Mouse (Mus musculus): ENCODE data around the gene Atl3. TPM values are rescaled to one million over a fixed set of nuclear protein-coding genes. Genes with fewer than 3 reads are reported as not detected.
"Not testable (repeated sequence)": the region's sequence is repeated elsewhere in the genome, so short reads cannot be mapped to it uniquely, and the experiment has no call there.

Atl3 gene
- polyA plus RNA-seq, 1 experiment from 2014 or later, result 14.8 TPM

DNA sequence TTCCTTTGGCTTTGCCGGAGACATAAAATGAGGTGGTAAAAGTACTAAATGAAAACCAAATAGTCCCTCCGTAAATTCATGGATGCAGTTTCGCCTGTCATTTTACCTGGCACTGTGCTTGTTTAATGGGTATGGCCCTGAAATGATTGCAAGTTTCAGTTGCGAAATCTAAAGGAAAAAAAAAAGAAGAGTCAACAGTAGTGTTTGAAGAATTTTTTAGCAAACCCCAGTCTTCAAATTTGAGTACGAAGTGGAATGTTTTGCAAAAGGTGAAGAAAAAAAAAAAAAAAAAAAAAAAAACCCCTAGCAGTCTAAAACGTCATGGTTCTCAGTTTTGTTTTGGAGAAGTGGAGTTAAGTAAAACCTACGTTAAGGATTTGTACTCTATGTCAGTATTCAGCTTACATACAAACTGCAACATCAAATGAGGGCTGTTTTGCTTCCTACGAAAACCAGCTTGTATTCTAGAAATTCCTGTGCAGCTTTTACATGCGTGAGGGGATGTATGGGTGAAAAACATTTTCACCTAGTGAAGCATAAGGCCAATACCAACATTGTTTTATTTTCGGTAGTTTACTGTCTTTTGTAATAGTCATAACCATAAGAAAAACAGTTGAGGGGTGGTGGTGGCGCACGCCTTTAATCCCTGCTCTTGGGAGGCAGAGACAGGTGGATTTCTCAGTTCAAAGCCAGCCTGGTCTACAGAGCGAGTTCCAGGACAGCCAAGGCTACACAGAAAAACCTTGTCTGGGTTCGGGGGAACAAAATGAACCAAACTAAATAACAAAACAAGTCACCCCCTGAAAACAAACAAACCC lies 1.6 kb downstream of the Atl3 start:
- ATAC-seq (replicated peaks; ENCODE audit: low FRiP score, low read depth) (no peak), DNase-seq (ENCODE audit: low spot score) (peak; percentile 41)
- Histone ChIP-seq H3K4me1 (replicated peaks; ENCODE audit: insufficient read depth, low read length) (no peaks in the 10 kb centered on the region), H3K36me3 (ENCODE audit: insufficient read depth, low read length) (no peaks in the 10 kb centered on the region), H3K9ac (ENCODE audit: low read depth, low read length) (peak overlapping the region; percentile 90), H3K4me2 (ENCODE audit: low read length) (peak overlapping the region; percentile 79), H3K27me3 (ENCODE audit: insufficient read depth, low read length) (no peaks in the 10 kb centered on the region), H3K4me3 (replicated peaks; ENCODE audit: low read depth, low read length) (peak overlapping the region; percentile 80), H3K9me3 (replicated peaks; ENCODE audit: low read length) (no peaks in the 10 kb centered on the region), H3K27ac (peak overlapping the region; percentile 99)
- 30% methylated on average over 14 of the region's 14 CpGs for WGBS
- no peak for TF ChIP-seq CTCF (IDR thresholded peaks at IDR 0.05; ENCODE audit: low read depth)

DNA sequence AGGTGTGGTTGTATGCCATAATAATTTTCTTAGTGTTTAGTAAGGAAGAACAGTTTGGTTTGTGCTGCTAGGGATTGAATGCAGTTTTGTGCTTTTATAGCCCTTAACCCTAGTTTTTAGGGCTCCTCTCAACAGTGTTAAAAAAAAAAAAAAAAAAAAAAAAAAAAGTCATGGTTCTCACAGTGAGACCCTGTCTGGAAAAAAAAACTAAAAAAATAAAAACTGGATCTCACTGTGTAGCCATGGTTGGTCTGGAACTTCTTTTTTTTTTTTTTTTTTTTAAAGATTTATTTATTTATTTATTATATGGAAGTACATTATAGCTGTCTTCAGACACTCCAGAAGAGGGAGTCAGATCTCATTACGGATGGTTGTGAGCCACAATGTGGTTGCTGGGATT lies 2.2 kb downstream of the Atl3 start:
- H3K9me3 ChIP-seq (replicated peaks; ENCODE audit: low read length); H3K36me3 ChIP-seq (ENCODE audit: insufficient read depth, low read length); H3K9ac ChIP-seq (ENCODE audit: low read depth, low read length); H3K27ac ChIP-seq; H3K4me3 ChIP-seq (replicated peaks; ENCODE audit: low read depth, low read length); H3K4me1 ChIP-seq (replicated peaks; ENCODE audit: insufficient read depth, low read length); ATAC-seq (replicated peaks; ENCODE audit: low FRiP score, low read depth); DNase-seq (ENCODE audit: low spot score); H3K27me3 ChIP-seq (ENCODE audit: insufficient read depth, low read length): not testable (repeated sequence)
- H3K4me2 ChIP-seq (ENCODE audit: low read length), result 0 out of 2 replicates have a peak overlapping the region, but pooled peaks have one; percentile 79
- 71% methylated on average over 1 of the region's 1 CpGs for WGBS

DNA sequence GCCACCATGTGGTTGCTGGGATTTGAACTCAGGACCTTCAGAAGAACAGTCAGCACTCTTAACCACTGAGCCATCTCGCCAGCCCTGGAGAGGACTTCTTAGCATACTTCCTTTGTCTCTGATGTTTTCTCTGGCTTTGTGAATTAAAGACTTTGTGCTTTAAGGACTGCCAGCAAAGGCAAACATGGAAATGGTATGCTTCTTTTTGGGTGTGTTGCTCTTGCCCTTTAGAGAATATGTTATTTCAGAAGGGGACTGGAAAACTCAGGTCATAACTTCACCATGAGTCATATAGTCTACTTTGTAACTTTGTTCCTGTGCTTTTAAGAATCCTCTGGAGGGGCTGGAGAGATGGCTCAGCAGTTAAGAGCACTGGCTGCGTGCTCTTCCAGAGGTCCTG lies 5.0 kb downstream of the Atl3 start:
- TF ChIP-seq CTCF (IDR thresholded peaks at IDR 0.05; ENCODE audit: low read depth), result no peak
- Histone ChIP-seq H3K36me3 (ENCODE audit: insufficient read depth, low read length) (no peaks in the 10 kb centered on the region), H3K4me1 (replicated peaks; ENCODE audit: insufficient read depth, low read length) (no peaks in the 10 kb centered on the region), H3K9me3 (replicated peaks; ENCODE audit: low read length) (no peaks in the 10 kb centered on the region), H3K27me3 (ENCODE audit: insufficient read depth, low read length) (no peaks in the 10 kb centered on the region), H3K9ac (ENCODE audit: low read depth, low read length) (no peak overlapping the region), H3K4me2 (ENCODE audit: low read length) (no peak overlapping the region), H3K27ac (no peak overlapping the region), H3K4me3 (replicated peaks; ENCODE audit: low read depth, low read length) (no peak overlapping the region)
- WGBS, result 91% methylated on average over 2 of the region's 2 CpGs
- DNase-seq (ENCODE audit: low spot score) (peak; percentile 12), ATAC-seq (replicated peaks; ENCODE audit: low FRiP score, low read depth) (no peak)

DNA sequence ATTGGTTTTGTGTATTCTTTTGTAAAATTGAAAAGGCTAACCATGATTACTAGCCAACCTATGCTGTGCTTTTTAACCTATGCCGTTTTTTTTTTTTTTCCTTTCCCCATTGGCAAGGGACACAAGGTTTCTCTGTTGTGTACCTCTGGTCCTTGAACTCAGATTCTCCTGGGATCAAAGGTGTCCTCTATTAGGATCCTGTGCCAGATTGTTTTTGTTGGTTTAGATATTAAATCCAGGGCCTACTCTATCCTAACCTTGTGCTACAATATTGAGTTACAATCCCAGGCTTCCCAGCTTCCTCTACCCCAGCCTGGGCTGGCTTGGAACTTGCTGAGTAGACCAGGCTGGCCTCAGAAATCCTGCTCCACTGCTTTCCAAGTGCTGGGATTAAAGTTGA lies 6.9 kb downstream of the Atl3 start:
- no peaks in the 10 kb centered on the region for H3K9me3 ChIP-seq (replicated peaks; ENCODE audit: low read length)
- no peak overlapping the region for H3K27ac ChIP-seq
- no peak overlapping the region for H3K9ac ChIP-seq (ENCODE audit: low read depth, low read length)
- no peaks in the 10 kb centered on the region for H3K27me3 ChIP-seq (ENCODE audit: insufficient read depth, low read length)
- WGBS, result 82% methylated on average over 1 of the region's 1 CpGs
- ATAC-seq (replicated peaks; ENCODE audit: low FRiP score, low read depth) (no peak), DNase-seq (ENCODE audit: low spot score) (no peak)
- no peak overlapping the region for H3K4me3 ChIP-seq (replicated peaks; ENCODE audit: low read depth, low read length)
- no peak for TF ChIP-seq CTCF (IDR thresholded peaks at IDR 0.05; ENCODE audit: low read depth)
- H3K4me1 ChIP-seq (replicated peaks; ENCODE audit: insufficient read depth, low read length), result no peaks in the 10 kb centered on the region
- H3K36me3 ChIP-seq (ENCODE audit: insufficient read depth, low read length), result no peaks in the 10 kb centered on the region
- H3K4me2 ChIP-seq (ENCODE audit: low read length), result no peak overlapping the region

DNA sequence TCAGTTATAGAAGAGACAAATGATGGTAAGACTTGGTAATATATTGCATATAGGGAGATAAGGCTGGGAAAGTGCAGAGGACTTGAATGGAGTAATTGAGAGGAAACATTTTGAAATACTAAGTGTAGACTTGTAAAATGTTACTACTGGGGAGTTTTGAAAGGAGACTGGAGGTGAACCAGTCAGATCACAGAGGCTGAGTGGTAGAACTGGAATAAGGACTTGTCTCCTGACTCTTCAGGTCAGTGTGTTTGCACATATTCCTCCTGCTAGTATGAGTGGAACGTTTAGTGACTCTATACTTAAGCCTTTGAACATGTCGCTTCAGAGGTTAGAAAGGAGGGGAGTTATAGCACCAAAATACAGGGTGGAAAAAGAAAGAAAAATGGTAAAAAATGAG lies 8.6 kb downstream of the Atl3 start:
- Histone ChIP-seq H3K27me3 (ENCODE audit: insufficient read depth, low read length) (no peaks in the 10 kb centered on the region), H3K4me1 (replicated peaks; ENCODE audit: insufficient read depth, low read length) (no peaks in the 10 kb centered on the region), H3K4me3 (replicated peaks; ENCODE audit: low read depth, low read length) (no peak overlapping the region), H3K27ac (no peak overlapping the region), H3K36me3 (ENCODE audit: insufficient read depth, low read length) (no peaks in the 10 kb centered on the region), H3K9me3 (replicated peaks; ENCODE audit: low read length) (no peaks in the 10 kb centered on the region), H3K9ac (ENCODE audit: low read depth, low read length) (no peak overlapping the region), H3K4me2 (ENCODE audit: low read length) (no peak overlapping the region)
- WGBS, result 83% methylated on average over 2 of the region's 2 CpGs
- TF ChIP-seq CTCF (IDR thresholded peaks at IDR 0.05; ENCODE audit: low read depth), result no peak
- no peak for ATAC-seq (replicated peaks; ENCODE audit: low FRiP score, low read depth)
- no peak for DNase-seq (ENCODE audit: low spot score)

DNA sequence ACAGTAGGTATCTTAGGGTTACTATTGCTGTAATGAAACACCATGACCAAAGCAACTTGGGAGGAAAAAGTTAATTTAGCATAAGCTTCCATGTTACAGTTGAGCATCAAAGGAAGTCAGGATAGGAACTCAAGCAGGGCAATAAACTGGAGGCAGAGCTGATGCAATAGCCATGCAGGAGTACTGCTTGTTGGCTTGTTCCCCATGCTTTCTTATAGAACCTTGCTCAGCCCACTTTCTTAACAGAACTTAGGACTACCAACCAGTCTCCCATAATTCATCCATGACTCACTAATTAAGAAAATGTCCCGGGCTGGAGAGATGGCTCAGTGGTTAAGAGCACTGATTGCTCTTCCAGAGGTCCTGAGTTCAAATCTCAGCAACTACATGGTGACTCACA lies 12.5 kb downstream of the Atl3 start:
- Histone ChIP-seq H3K4me3 (replicated peaks; ENCODE audit: low read depth, low read length) (no peak overlapping the region), H3K36me3 (ENCODE audit: insufficient read depth, low read length) (no peaks in the 10 kb centered on the region), H3K9ac (ENCODE audit: low read depth, low read length) (no peak overlapping the region), H3K4me2 (ENCODE audit: low read length) (no peak overlapping the region), H3K27ac (no peak overlapping the region), H3K27me3 (ENCODE audit: insufficient read depth, low read length) (no peaks in the 10 kb centered on the region), H3K4me1 (replicated peaks; ENCODE audit: insufficient read depth, low read length) (no peaks in the 10 kb centered on the region), H3K9me3 (replicated peaks; ENCODE audit: low read length) (no peaks in the 10 kb centered on the region)
- WGBS, result 63% methylated on average over 1 of the region's 1 CpGs
- TF ChIP-seq CTCF (IDR thresholded peaks at IDR 0.05; ENCODE audit: low read depth), result no peak
- no peak for ATAC-seq (replicated peaks; ENCODE audit: low FRiP score, low read depth)
- DNase-seq (ENCODE audit: low spot score), result no peak

DNA sequence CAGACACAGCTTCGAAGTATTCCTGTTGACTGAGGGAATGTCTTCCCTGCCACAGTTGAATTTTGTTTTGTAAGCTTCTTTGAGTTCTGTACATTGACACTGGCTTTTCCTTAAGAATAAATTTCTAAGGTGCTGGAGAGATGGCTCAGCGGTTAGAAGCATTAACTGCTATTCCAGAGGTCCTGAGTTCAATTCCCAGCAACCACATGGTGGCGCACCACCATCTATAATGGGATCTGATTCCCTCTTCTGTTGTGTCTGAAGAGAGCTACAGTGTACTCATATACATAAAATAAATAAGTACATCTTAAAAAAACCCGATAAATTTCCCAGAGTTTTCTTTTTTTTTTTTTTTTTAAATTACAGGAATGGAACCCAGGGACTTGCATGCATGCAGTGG lies 14.2 kb downstream of the Atl3 start:
- Histone ChIP-seq H3K9me3 (replicated peaks; ENCODE audit: low read length) (no peaks in the 10 kb centered on the region), H3K4me3 (replicated peaks; ENCODE audit: low read depth, low read length) (no peak overlapping the region), H3K27ac (no peak overlapping the region), H3K4me1 (replicated peaks; ENCODE audit: insufficient read depth, low read length) (no peaks in the 10 kb centered on the region), H3K9ac (ENCODE audit: low read depth, low read length) (no peak overlapping the region), H3K4me2 (ENCODE audit: low read length) (no peak overlapping the region), H3K27me3 (ENCODE audit: insufficient read depth, low read length) (no peaks in the 10 kb centered on the region), H3K36me3 (ENCODE audit: insufficient read depth, low read length) (no peaks in the 10 kb centered on the region)
- WGBS, result 80% methylated on average over 4 of the region's 4 CpGs
- DNase-seq (ENCODE audit: low spot score) (no peak), ATAC-seq (replicated peaks; ENCODE audit: low FRiP score, low read depth) (no peak)
- TF ChIP-seq CTCF (IDR thresholded peaks at IDR 0.05; ENCODE audit: low read depth), result peak; percentile 33; the same call in 1 of the 2 replicates

All from kidney, postnatal 0 days (tissue).